Mouse (Mus musculus) C2C12 (cell line): ENCODE results near the gene Mcoln3.
A peak's percentile ranks its signal among the peaks of the same experiment; 100 is the strongest.

Experiments used
- CEBPB ChIP-seq: IDR thresholded peaks from one replicate; pipeline ENCODE4 v1.6.1; 2011; ENCODE audit warnings: low read depth, mild to moderate bottlenecking, control low read depth, moderate library complexity
- CTCF ChIP-seq: IDR thresholded peaks from one replicate; pipeline ENCODE4 v1.5.1; 2011; ENCODE audit not compliant: control insufficient read depth, insufficient read depth, insufficient read length
- MAX ChIP-seq: IDR thresholded peaks from one replicate; pipeline ENCODE4 v1.6.1; 2011; ENCODE audit warnings: mild to moderate bottlenecking, control low read depth
- MYOG ChIP-seq: IDR thresholded peaks from one replicate; pipeline ENCODE4 v1.6.1; 2011; ENCODE audit not compliant: control insufficient read depth, insufficient read length; ENCODE audit errors: extremely low read depth
- USF1 ChIP-seq: IDR thresholded peaks from one replicate; pipeline ENCODE4 v1.6.1; 2011; ENCODE audit warnings: low read depth, mild to moderate bottlenecking, control low read depth, moderate library complexity

- TF ChIP-seq CTCF (no peak), MAX (no peak), CEBPB (no peak), MYOG (no peak), USF1 (peak; percentile 63)
These were observed 17.6 kb downstream of the Mcoln3 start for GRCm38 (mm10) chr3:146134834-146135233.
